Mouse (Mus musculus): ENCODE results near the gene Serpina3n. TPM values are rescaled to one million over a fixed set of nuclear protein-coding genes. Genes with fewer than 3 reads are reported as not detected.

The Serpina3n gene
- polyA plus RNA-seq, 1 experiment, result 21.1 TPM

DNA sequence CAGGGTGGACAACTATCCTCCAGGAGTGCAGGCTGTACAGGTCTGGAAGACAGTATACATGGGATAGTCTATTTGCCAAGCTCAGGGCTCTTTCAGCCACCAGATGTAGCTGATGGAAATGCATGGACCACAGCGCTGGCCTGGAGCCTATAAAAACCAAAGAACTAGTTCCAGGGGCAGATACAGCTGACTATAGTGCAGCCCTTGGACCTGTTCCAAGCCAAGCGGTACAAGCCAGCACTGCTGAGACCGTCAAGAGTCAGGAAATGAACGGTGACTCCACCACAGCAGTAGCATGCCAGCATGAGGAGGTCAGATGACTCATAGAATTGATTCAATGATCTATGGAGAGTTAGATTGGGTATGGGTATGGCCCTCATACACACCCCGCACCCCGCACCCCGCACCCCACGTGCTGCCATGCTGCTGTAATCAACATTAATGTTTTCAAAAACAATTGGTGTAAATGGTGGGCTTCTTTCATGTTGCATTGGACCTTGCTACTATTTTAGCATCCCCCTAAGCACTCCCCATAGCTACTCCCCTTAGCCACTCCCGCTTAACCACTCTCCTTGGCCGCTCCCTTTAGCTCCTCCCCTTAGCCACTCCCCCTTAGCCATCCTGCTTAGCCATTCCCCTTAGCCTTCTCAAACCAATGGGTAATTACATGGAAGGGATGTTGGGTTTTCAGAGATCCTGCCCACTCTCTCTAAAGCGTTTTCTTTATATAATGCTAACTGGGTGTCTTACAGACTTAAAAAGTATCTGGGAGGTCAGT, 16.3 kb downstream of the Serpina3n start:
- Histone ChIP-seq H3K4me3 (replicated peaks; ENCODE audit: insufficient read depth, low read depth, low read length) (no peak overlapping the region), H3K4me1 (ENCODE audit: control insufficient read depth, insufficient read depth, low read length) (no peaks in the 10 kb centered on the region), H3K27ac (ENCODE audit: insufficient read depth, low read length) (no peak overlapping the region), H3K27me3 (ENCODE audit: control insufficient read depth, insufficient read depth, low read length) (no peaks in the 10 kb centered on the region)
- 60% methylated on average over 11 of the region's 11 CpGs for WGBS
- no peak for DNase-seq
- TF ChIP-seq POLR2A (IDR thresholded peaks at IDR 0.05; ENCODE audit: borderline replicate concordance, insufficient read depth, low read length) (no peak), CTCF (IDR thresholded peaks at IDR 0.05; ENCODE audit: borderline replicate concordance, insufficient read depth, low read depth, low read length) (no peak)

DNA sequence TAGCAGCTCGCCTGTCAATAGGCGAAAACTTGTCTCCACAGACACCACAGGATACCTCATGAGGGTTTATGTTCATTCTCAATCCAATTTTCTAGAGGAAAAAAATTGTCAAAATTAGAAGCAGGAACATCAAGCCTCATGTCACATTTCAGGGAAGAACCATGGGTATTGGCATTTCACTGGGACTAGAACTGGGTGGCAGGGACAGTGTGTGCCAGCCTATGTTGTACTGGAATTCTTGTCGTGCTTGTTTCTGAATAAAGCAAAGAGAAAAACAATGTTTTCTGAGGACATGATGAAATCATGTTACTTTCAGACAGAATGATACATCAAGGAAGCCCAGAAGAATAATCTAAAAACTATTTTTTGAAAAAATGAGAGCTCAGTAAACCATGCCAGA, 19.1 kb downstream of the Serpina3n start:
- 83% methylated on average over 3 of the region's 3 CpGs for WGBS
- no peak for DNase-seq

DNA sequence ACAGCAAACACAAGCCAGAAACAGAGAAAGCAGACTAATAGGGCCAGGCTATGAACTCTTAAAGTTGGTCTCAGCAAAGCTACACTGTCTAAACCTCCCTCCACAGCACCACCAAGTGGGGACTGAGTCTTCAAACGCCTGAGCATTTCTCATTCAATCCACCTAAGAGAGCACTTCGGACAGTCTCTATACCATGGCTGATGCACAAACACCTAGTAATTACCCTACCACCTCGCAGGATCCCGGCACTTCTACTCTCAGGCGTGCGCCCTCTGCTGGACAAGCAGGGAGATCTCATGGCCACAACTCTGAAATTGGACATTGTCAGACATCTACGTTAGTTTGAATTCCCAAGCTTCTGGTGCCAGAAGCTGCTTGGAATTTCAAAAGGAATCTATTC, 20.4 kb downstream of the Serpina3n start:
- Histone ChIP-seq H3K4me1 (ENCODE audit: control insufficient read depth, insufficient read depth, low read length) (no peaks in the 10 kb centered on the region), H3K4me3 (replicated peaks; ENCODE audit: insufficient read depth, low read depth, low read length) (no peak overlapping the region), H3K27me3 (ENCODE audit: control insufficient read depth, insufficient read depth, low read length) (no peaks in the 10 kb centered on the region), H3K27ac (ENCODE audit: insufficient read depth, low read length) (no peak overlapping the region)
- TF ChIP-seq CTCF (IDR thresholded peaks at IDR 0.05; ENCODE audit: borderline replicate concordance, insufficient read depth, low read depth, low read length) (peak; percentile 65), POLR2A (IDR thresholded peaks at IDR 0.05; ENCODE audit: borderline replicate concordance, insufficient read depth, low read length) (no peak)
- DNase-seq, result no peak
- 4% methylated on average over 7 of the region's 7 CpGs for WGBS

More for the DNA sequence above, 19.1 kb downstream of the Serpina3n start:
- Histone ChIP-seq H3K27me3 (ENCODE audit: control insufficient read depth, insufficient read depth, low read length) (no peaks in the 10 kb centered on the region), H3K27ac (ENCODE audit: insufficient read depth, low read length) (no peak overlapping the region), H3K4me1 (ENCODE audit: control insufficient read depth, insufficient read depth, low read length) (no peaks in the 10 kb centered on the region), H3K4me3 (replicated peaks; ENCODE audit: insufficient read depth, low read depth, low read length) (no peak overlapping the region)
- no peak for TF ChIP-seq CTCF (IDR thresholded peaks at IDR 0.05; ENCODE audit: borderline replicate concordance, insufficient read depth, low read depth, low read length)
- no peak for TF ChIP-seq POLR2A (IDR thresholded peaks at IDR 0.05; ENCODE audit: borderline replicate concordance, insufficient read depth, low read length)

DNA sequence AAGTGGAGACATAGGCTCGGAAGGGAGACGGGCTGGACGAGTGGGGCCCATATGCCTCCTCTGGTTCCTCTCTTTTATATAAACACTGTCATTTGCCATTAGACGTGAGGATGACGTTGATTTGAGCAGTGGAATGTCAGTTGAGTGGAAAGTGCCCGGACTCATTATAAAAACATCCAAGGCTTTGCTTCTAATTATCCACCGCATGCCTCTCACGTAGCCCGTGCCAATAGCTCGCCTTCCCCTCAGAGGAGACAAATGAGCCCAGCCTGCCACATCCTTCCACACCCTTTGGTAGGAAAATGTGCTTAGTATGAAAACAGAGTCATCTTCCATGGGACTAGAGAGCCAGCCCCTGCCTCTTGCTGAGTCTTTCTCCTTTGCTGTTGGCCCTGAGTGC, 24.8 kb downstream of the Serpina3n start:
- DNase-seq, result no peak
- H3K27ac ChIP-seq (ENCODE audit: insufficient read depth, low read length), result no peak overlapping the region
- no peaks in the 10 kb centered on the region for H3K4me1 ChIP-seq (ENCODE audit: control insufficient read depth, insufficient read depth, low read length)
- TF ChIP-seq CTCF (IDR thresholded peaks at IDR 0.05; ENCODE audit: borderline replicate concordance, insufficient read depth, low read depth, low read length) (no peak), POLR2A (IDR thresholded peaks at IDR 0.05; ENCODE audit: borderline replicate concordance, insufficient read depth, low read length) (no peak)
- H3K27me3 ChIP-seq (ENCODE audit: control insufficient read depth, insufficient read depth, low read length), result no peaks in the 10 kb centered on the region
- WGBS, result 61% methylated on average over 10 of the region's 10 CpGs
- H3K4me3 ChIP-seq (replicated peaks; ENCODE audit: insufficient read depth, low read depth, low read length), result no peak overlapping the region

DNA sequence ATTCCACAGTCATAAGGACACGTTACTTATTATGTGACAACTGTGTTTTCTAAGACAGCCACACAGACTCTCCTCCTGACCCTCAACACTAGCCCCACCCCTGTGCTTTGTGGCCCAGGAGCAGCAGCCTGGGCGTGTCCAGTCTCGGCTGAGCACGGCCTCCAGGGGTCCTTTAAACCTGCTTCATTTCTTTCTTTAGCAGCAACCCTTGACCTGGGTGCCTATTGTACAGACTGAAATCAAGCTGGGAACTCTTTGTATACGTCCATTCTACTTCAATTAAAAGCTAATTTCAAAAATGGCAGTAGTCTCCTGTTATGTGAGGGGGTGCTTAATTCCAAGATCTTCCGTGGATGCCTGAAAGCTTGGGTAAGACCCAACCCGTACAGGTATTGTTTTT, 26.7 kb downstream of the Serpina3n start:
- TF ChIP-seq CTCF (IDR thresholded peaks at IDR 0.05; ENCODE audit: borderline replicate concordance, insufficient read depth, low read depth, low read length), result no peak
- TF ChIP-seq POLR2A (IDR thresholded peaks at IDR 0.05; ENCODE audit: borderline replicate concordance, insufficient read depth, low read length), result no peak
- Histone ChIP-seq H3K4me1 (ENCODE audit: control insufficient read depth, insufficient read depth, low read length) (no peaks in the 10 kb centered on the region), H3K27ac (ENCODE audit: insufficient read depth, low read length) (no peak overlapping the region), H3K27me3 (ENCODE audit: control insufficient read depth, insufficient read depth, low read length) (no peaks in the 10 kb centered on the region), H3K4me3 (replicated peaks; ENCODE audit: insufficient read depth, low read depth, low read length) (no peak overlapping the region)
- 56% methylated on average over 7 of the region's 7 CpGs for WGBS
- no peak for DNase-seq

DNA sequence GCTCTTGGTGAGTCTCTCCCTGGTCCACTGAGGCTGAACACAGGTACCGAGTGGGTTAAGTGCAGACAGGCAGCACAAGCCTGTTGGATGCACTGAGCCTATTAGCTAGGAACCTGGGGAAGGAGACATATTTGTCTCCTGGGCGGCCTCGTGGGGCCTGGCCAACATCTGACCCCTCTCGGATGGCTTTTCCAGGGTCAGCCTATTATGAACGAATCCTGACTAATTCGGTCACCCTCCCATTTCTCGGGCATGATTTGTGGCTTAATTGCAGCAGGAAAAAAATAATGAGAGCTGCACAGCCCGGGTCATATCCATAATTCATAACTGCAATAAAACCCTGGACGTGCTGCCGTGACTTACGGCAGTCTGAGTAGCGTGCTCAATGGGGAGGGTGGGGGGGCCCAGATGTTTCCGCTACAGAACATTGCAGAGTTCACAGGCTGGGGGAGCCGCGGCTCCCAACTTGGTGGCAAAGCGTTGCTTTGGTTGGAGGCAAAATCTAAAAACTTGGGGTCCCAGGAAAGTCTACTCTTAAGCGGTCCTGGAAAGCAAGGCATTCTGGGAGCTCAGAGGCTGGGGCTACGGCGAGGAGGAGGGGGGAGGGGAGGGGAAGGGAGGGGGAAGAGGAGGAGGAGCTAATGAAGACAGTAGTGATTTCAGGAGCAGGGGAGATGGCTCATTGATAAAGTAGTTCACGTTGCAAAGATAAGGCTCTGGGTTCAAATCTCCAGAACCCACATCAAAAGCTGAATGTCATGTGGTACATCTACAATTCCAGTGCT, 27.6 kb downstream of the Serpina3n start:
- Histone ChIP-seq H3K27me3 (ENCODE audit: control insufficient read depth, insufficient read depth, low read length) (no peaks in the 10 kb centered on the region), H3K27ac (ENCODE audit: insufficient read depth, low read length) (no peak overlapping the region), H3K4me1 (ENCODE audit: control insufficient read depth, insufficient read depth, low read length) (no peaks in the 10 kb centered on the region), H3K4me3 (replicated peaks; ENCODE audit: insufficient read depth, low read depth, low read length) (no peak overlapping the region)
- no peak for TF ChIP-seq CTCF (IDR thresholded peaks at IDR 0.05; ENCODE audit: borderline replicate concordance, insufficient read depth, low read depth, low read length)
- no peak for TF ChIP-seq POLR2A (IDR thresholded peaks at IDR 0.05; ENCODE audit: borderline replicate concordance, insufficient read depth, low read length)
- DNase-seq, result no peak
- 75% methylated on average over 20 of the region's 20 CpGs for WGBS

DNA sequence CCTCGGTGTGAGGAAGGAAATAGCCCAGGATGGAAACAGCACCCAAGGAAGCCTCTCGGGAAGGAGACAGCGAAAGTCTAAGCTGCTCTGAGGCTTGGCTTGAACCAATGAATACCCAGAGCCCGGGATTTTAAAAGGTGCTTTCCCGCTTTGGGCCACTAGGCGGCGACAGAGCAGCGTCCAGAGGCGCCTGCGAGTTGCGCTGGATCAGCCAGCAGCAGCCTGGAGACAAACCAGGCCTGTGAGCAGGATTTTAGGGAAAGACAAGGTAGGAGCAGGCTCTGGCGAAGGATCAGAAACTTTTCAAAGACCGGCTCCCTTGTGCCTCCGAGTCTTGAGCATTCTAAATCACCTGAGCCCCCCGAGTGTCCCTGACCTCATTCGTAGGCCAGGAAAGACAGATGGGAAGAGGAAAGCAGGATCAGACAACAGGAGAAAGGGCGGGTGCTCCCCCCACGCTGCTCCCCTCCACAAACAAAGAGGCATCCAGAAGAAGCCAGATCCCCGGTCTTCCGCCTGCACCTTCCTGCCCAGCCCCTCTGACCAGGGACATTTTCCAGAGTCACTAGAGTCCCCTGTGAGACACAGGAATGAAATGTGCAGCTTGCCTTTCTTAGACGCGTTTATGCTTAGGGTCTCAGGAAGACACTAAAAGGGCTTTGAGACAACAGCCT, 33.7 kb downstream of the Serpina3n start:
- no peak overlapping the region for H3K4me3 ChIP-seq (replicated peaks; ENCODE audit: insufficient read depth, low read depth, low read length)
- H3K4me1 ChIP-seq (ENCODE audit: control insufficient read depth, insufficient read depth, low read length), result no peaks in the 10 kb centered on the region
- DNase-seq, result peak; percentile 74 to 89
- H3K27ac ChIP-seq (ENCODE audit: insufficient read depth, low read length), result no peak overlapping the region
- H3K27me3 ChIP-seq (ENCODE audit: control insufficient read depth, insufficient read depth, low read length), result no peaks in the 10 kb centered on the region
- peak; percentile 78 for TF ChIP-seq CTCF (IDR thresholded peaks at IDR 0.05; ENCODE audit: borderline replicate concordance, insufficient read depth, low read depth, low read length)
- TF ChIP-seq POLR2A (IDR thresholded peaks at IDR 0.05; ENCODE audit: borderline replicate concordance, insufficient read depth, low read length), result no peak
- WGBS, result 15% methylated on average over 22 of the region's 22 CpGs

Measured in cerebellum, adult 2 months (tissue).